Mouse (Mus musculus) heart, embryonic 10.5 days (tissue): ENCODE results near the gene Ret. TPM values are rescaled to one million over a fixed set of nuclear protein-coding genes. Genes with fewer than 3 reads are reported as not detected.

Source experiments
- DNase-seq: peaks from one replicate; pipeline ENCODE4 v3.0.0-alpha.2; 2017; ENCODE audit warnings: low spot score
- H3K27ac ChIP-seq: fragments of 300-500 bp; sonication (generic); 2 replicates; pipeline ENCODE4 v1.5.1; 2016; ENCODE audit warnings: mild to moderate bottlenecking
- H3K27me3 ChIP-seq: fragments of 300-500 bp; sonication (generic); 2 replicates; pipeline ENCODE4 v1.6.1; 2016; ENCODE audit warnings: mild to moderate bottlenecking; ENCODE audit not compliant: poor library complexity, insufficient read depth, severe bottlenecking
- H3K36me3 ChIP-seq: fragments of 300-500 bp; sonication (generic); 2 replicates; pipeline ENCODE4 v1.6.1; 2016; ENCODE audit warnings: mild to moderate bottlenecking, moderate library complexity
- H3K4me1 ChIP-seq: fragments of 300-500 bp; sonication (generic); 2 replicates; pipeline ENCODE4 v1.6.1; 2016; ENCODE audit warnings: mild to moderate bottlenecking
- H3K4me3 ChIP-seq: fragments of 300-500 bp; sonication (generic); 2 replicates; pipeline ENCODE4 v1.5.1; 2016; ENCODE audit warnings: mild to moderate bottlenecking, moderate library complexity
- H3K9me3 ChIP-seq: fragments of 300-500 bp; sonication (generic); 2 replicates; pipeline ENCODE4 v1.6.1; 2016; ENCODE audit warnings: mild to moderate bottlenecking, moderate library complexity
- WGBS: fragments of 180-500 bp; shearing (Covaris S2); methylation state at CpG from one replicate; pipeline ENCODE4 v1.1.7; 2016; 5-methylcytosine and 5-hydroxymethylcytosine counted together
- polyA plus RNA-seq: library from polyadenylated mRNA; unstranded; fragments of >200 nt; fragmentation: Nextera tagmentation; extraction: Ambion mirVana; gene quantifications from 2 replicates; pipeline ENCODE4 v1.2.1, GENCODE M21; 2016

The Ret gene
- polyA plus RNA-seq: 0.06 and 1.3 TPM in 2 replicates

GRCm38 (mm10) chr6:118197440-118197975 lies at the start of gene Ret:
TSS of gene Ret (minus strand) at chr6:118197718.
- WGBS: under 1% methylated on average over 26 of the region's 26 CpGs
- no peak for DNase-seq
- peak within 1 kb of the TSS; percentile 76 for H3K4me3 ChIP-seq

GRCm38 (mm10) chr6:118247161-118247560 lies 49.6 kb upstream of the Ret start:
- no peak overlapping the region for H3K27ac ChIP-seq
- no peaks in the 10 kb centered on the region for H3K36me3 ChIP-seq
- WGBS: 79% methylated on average over 6 of the region's 6 CpGs
- DNase-seq: peak; percentile 62
- H3K27me3 ChIP-seq: peaks cover 6% of the 10 kb centered on the region; the same call in 1 of the 2 replicates
- H3K4me3 ChIP-seq: no peak overlapping the region
- no peaks in the 10 kb centered on the region for H3K9me3 ChIP-seq
- no peaks in the 10 kb centered on the region for H3K4me1 ChIP-seq

More at GRCm38 (mm10) chr6:118197440-118197975, at the start of gene Ret:
- Histone ChIP-seq H3K4me1 (peaks cover 17% of the 10 kb centered on the region), H3K36me3 (no peaks in the 10 kb centered on the region), H3K27me3 (peaks cover 95% of the 10 kb centered on the region), H3K27ac (peak within 1 kb of the TSS; percentile 16; the same call in 1 of the 2 replicates), H3K9me3 (no peaks in the 10 kb centered on the region)

- WGBS: 72% methylated on average over 7 of the region's 7 CpGs
- Histone ChIP-seq H3K36me3 (no peaks in the 10 kb centered on the region), H3K4me1 (no peaks in the 10 kb centered on the region), H3K4me3 (no peak overlapping the region), H3K27ac (no peak overlapping the region), H3K9me3 (no peaks in the 10 kb centered on the region), H3K27me3 (no peaks in the 10 kb centered on the region)
- peak; percentile 61 for DNase-seq
Observed at GRCm38 (mm10) chr6:118244106-118244505, 46.6 kb upstream of the Ret start.

DNA sequence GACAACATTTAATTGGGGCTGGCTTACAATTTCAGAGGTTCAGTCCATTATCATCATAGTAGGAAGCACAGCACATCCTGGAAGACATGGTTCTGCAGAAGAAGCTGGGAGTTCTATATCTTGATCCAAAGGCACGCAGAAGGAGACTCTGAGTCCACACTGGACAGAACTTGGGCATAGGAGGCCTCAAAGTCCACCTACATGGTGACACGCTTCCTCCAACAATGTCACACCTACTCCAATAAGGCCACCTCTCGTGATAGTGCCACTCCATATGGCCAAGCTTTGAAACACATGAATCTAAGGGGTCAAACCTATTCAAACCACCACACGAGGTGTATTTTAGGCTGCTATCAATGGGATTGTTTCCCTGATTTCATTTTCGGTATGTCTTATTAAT lies 45.4 kb upstream of the Ret start:
- no peaks in the 10 kb centered on the region for H3K36me3 ChIP-seq
- H3K4me3 ChIP-seq: no peak overlapping the region
- no peak overlapping the region for H3K27ac ChIP-seq
- no peaks in the 10 kb centered on the region for H3K27me3 ChIP-seq
- no peaks in the 10 kb centered on the region for H3K4me1 ChIP-seq
- 78% methylated on average over 5 of the region's 5 CpGs for WGBS
- peak; percentile 58 for DNase-seq
- H3K9me3 ChIP-seq: no peaks in the 10 kb centered on the region

GRCm38 (mm10) chr6:118226072-118226471 lies 28.6 kb upstream of the Ret start:
- 45% methylated on average over 3 of the region's 3 CpGs for WGBS
- no peak overlapping the region for H3K27ac ChIP-seq
- no peaks in the 10 kb centered on the region; the same call in 1 of the 2 replicates for H3K27me3 ChIP-seq
- H3K9me3 ChIP-seq: no peaks in the 10 kb centered on the region
- no peak overlapping the region for H3K4me3 ChIP-seq
- H3K4me1 ChIP-seq: peaks cover 4% of the 10 kb centered on the region; the same call in 1 of the 2 replicates
- peak; percentile 46 for DNase-seq
- no peaks in the 10 kb centered on the region for H3K36me3 ChIP-seq

- peak; percentile 53 for DNase-seq
- WGBS: 66% methylated on average over 2 of the region's 2 CpGs
- H3K36me3 ChIP-seq: no peaks in the 10 kb centered on the region
- H3K4me1 ChIP-seq: peaks cover 4% of the 10 kb centered on the region; the same call in 1 of the 2 replicates
- no peaks in the 10 kb centered on the region for H3K9me3 ChIP-seq
- H3K27ac ChIP-seq: no peak overlapping the region
- no peaks in the 10 kb centered on the region; the same call in 1 of the 2 replicates for H3K27me3 ChIP-seq
- no peak overlapping the region for H3K4me3 ChIP-seq
Observed at GRCm38 (mm10) chr6:118222471-118222870, 25.0 kb upstream of the Ret start.

- DNase-seq: peak; percentile 43
- 79% methylated on average over 9 of the region's 9 CpGs for WGBS
- no peaks in the 10 kb centered on the region for H3K4me1 ChIP-seq
Observed at GRCm38 (mm10) chr6:118215676-118216075, 18.2 kb upstream of the Ret start.

DNA sequence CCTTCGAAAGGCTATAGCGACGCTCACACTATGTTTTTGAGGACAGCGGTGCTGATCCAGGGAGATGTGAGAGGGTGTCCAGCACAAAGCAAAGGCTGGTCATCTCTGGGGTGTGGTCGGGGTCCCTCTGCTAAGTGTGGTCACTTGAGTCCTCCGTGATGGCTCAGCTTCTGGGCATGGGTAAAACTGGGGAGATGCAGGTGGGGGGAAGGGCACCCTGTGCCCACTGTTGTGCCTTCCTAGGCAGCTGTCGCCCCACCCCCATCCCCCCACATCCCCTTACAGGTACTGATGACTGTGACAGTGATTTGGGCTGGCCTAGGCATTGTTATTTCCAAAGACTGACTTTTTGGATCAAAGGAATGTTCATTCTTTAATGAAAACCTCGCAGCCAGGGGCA lies 10.8 kb upstream of the Ret start:
- Histone ChIP-seq H3K36me3 (no peaks in the 10 kb centered on the region), H3K9me3 (no peaks in the 10 kb centered on the region), H3K4me3 (no peak overlapping the region), H3K27me3 (peaks cover 18% of the 10 kb centered on the region), H3K27ac (no peak overlapping the region), H3K4me1 (peaks cover 4% of the 10 kb centered on the region; the same call in 1 of the 2 replicates)
- DNase-seq: no peak
- WGBS: 85% methylated on average over 8 of the region's 8 CpGs

More at GRCm38 (mm10) chr6:118215676-118216075, 18.2 kb upstream of the Ret start:
- Histone ChIP-seq H3K9me3 (no peaks in the 10 kb centered on the region), H3K36me3 (no peaks in the 10 kb centered on the region), H3K4me3 (no peak overlapping the region), H3K27me3 (no peaks in the 10 kb centered on the region; the same call in 1 of the 2 replicates), H3K27ac (no peak overlapping the region)

DNA sequence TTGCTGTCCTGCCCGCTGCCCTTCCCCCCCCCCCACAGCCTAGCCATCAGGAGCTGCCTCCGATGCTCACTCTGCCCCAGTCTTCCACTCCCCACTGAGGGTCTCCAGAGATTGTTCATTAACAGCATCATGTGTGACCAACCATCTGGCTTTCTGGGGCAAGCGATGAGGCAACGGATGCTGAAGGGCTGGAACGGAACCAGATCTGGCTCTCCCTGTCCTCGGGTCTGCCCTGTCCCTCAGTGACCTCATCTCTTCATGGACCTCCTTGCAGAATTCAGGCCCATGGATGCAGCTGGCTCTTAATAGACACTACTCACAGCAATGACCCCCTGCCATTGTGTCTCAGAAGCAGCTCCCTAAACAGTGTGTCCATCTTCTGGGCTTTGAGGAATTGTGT lies 8.9 kb upstream of the Ret start:
- Histone ChIP-seq H3K4me1 (peaks cover 4% of the 10 kb centered on the region; the same call in 1 of the 2 replicates), H3K9me3 (no peaks in the 10 kb centered on the region), H3K36me3 (no peaks in the 10 kb centered on the region), H3K4me3 (no peak overlapping the region), H3K27ac (no peak overlapping the region), H3K27me3 (peaks cover 32% of the 10 kb centered on the region)
- DNase-seq: no peak
- WGBS: 85% methylated on average over 6 of the region's 6 CpGs

GRCm38 (mm10) chr6:118205176-118205890 lies 7.8 kb upstream of the Ret start:
- H3K4me1 ChIP-seq: peaks cover 4% of the 10 kb centered on the region; the same call in 1 of the 2 replicates
- H3K4me3 ChIP-seq: no peak overlapping the region
- whole genome bisulfite sequencing: 39% methylated on average over 7 of the region's 7 CpGs
- no peaks in the 10 kb centered on the region for H3K9me3 ChIP-seq
- DNase-seq: no peak
- no peaks in the 10 kb centered on the region for H3K36me3 ChIP-seq
- H3K27me3 ChIP-seq: peaks cover 42% of the 10 kb centered on the region
- H3K27ac ChIP-seq: no peak overlapping the region

GRCm38 (mm10) chr6:118204112-118204511 lies 6.6 kb upstream of the Ret start:
- Histone ChIP-seq H3K4me1 (peaks cover 4% of the 10 kb centered on the region; the same call in 1 of the 2 replicates), H3K36me3 (no peaks in the 10 kb centered on the region), H3K27me3 (peaks cover 55% of the 10 kb centered on the region), H3K9me3 (no peaks in the 10 kb centered on the region), H3K27ac (no peak overlapping the region), H3K4me3 (no peak overlapping the region)
- no peak for DNase-seq
- WGBS: 83% methylated on average over 1 of the region's 1 CpGs

DNA sequence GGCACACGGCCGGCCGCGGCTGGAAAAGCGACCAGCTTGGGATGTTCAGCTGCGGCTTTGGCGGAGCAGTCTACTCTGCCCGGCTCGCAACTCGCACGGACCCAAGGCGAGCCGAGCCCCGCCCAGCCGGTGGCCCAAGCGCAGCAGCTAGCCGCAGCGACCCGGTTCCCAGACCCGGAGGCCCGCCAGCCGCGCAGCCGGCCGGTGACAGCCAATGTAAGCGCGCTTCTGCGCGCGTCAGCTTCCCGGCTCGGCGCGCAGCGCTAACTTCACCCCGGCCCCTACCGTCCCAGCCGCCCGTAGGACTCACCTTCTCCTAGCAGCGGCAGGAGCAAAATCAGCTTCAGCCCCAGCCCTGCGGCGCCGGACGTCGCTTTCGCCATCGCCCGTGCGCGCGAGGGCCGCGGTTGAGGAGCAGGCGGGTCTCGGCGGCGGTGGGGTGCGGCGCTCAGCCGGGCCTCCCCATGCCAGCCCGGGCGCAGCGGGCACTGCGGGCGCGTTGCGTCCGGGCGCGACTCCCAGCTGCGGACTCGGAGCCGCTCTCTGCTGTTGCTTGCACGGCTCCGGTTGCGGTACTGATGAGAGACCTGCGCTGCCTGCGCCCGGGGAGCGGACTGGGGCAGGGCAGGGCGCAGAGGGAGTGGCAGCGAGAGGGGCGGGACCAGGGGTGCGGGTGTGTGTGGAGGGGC lies 623 bp downstream of the Ret start:
- H3K36me3 ChIP-seq: no peaks in the 10 kb centered on the region
- peaks cover 99% of the 10 kb centered on the region for H3K27me3 ChIP-seq
- under 1% methylated on average over 84 of the region's 84 CpGs for WGBS
- DNase-seq: no peak
- H3K4me3 ChIP-seq: peak overlapping the region; percentile 76
- H3K4me1 ChIP-seq: peaks cover 17% of the 10 kb centered on the region
- peak overlapping the region; percentile 16; the same call in 1 of the 2 replicates for H3K27ac ChIP-seq
- no peaks in the 10 kb centered on the region for H3K9me3 ChIP-seq

GRCm38 (mm10) chr6:118195108-118195507 lies 2.4 kb downstream of the Ret start:
- Histone ChIP-seq H3K27me3 (peaks cover 84% of the 10 kb centered on the region), H3K27ac (no peak overlapping the region), H3K4me1 (peaks cover 17% of the 10 kb centered on the region), H3K9me3 (no peaks in the 10 kb centered on the region), H3K4me3 (no peak overlapping the region), H3K36me3 (no peaks in the 10 kb centered on the region)
- no peak for DNase-seq
- 28% methylated on average over 8 of the region's 8 CpGs for WGBS
